Mouse (Mus musculus): ENCODE data around the gene Pttg1ip. TPM values are rescaled to one million over a fixed set of nuclear protein-coding genes. Genes with fewer than 3 reads are reported as not detected.

Pttg1ip gene
- polyA plus RNA-seq, 1 experiment from 2014 or later, result 210 TPM

- Histone ChIP-seq H3K36me3 (ENCODE audit: insufficient read depth, low read length) (peaks cover 21% of the 10 kb centered on the region; the same call in 1 of the 2 replicates), H3K4me2 (ENCODE audit: low read length) (no peak overlapping the region; the same call in 1 of the 2 replicates), H3K4me1 (replicated peaks; ENCODE audit: insufficient read depth, low read length) (peaks cover 10% of the 10 kb centered on the region; the same call in 1 of the 2 replicates), H3K9ac (ENCODE audit: low read depth, low read length) (no peak overlapping the region), H3K4me3 (replicated peaks; ENCODE audit: low read depth, low read length) (no peak overlapping the region), H3K27ac (no peak overlapping the region), H3K9me3 (replicated peaks; ENCODE audit: low read length) (no peaks in the 10 kb centered on the region), H3K27me3 (ENCODE audit: insufficient read depth, low read length) (no peaks in the 10 kb centered on the region)
- WGBS, result 92% methylated on average over 8 of the region's 8 CpGs
- ATAC-seq (replicated peaks; ENCODE audit: low FRiP score, low read depth) (no peak), DNase-seq (ENCODE audit: low spot score) (no peak)
- no peak for TF ChIP-seq CTCF (IDR thresholded peaks at IDR 0.05; ENCODE audit: low read depth)
Measured at GRCm38 (mm10) chr10:77608589-77608988, 27.1 kb downstream of the Pttg1ip start.

- H3K4me1 ChIP-seq (replicated peaks; ENCODE audit: insufficient read depth, low read length), result peaks cover 10% of the 10 kb centered on the region; the same call in 1 of the 2 replicates
- ATAC-seq (replicated peaks; ENCODE audit: low FRiP score, low read depth), result no peak
- H3K27ac ChIP-seq, result no peak overlapping the region
- WGBS, result 91% methylated on average over 8 of the region's 8 CpGs
- H3K9me3 ChIP-seq (replicated peaks; ENCODE audit: low read length), result no peaks in the 10 kb centered on the region
- no peak overlapping the region for H3K9ac ChIP-seq (ENCODE audit: low read depth, low read length)
- no peak for TF ChIP-seq CTCF (IDR thresholded peaks at IDR 0.05; ENCODE audit: low read depth)
- H3K27me3 ChIP-seq (ENCODE audit: insufficient read depth, low read length), result no peaks in the 10 kb centered on the region
- no peak overlapping the region for H3K4me2 ChIP-seq (ENCODE audit: low read length)
- H3K4me3 ChIP-seq (replicated peaks; ENCODE audit: low read depth, low read length), result no peak overlapping the region
- DNase-seq (ENCODE audit: low spot score), result no peak
- H3K36me3 ChIP-seq (ENCODE audit: insufficient read depth, low read length), result peaks cover 28% of the 10 kb centered on the region; the same call in 1 of the 2 replicates
Measured at GRCm38 (mm10) chr10:77610221-77610961, 28.9 kb downstream of the Pttg1ip start.

GRCm38 (mm10) chr10:77613409-77613808 lies 31.9 kb downstream of the Pttg1ip start:
- DNase-seq (ENCODE audit: low spot score) (peak; percentile 79), ATAC-seq (replicated peaks; ENCODE audit: low FRiP score, low read depth) (peak; percentile 49; the same call in 1 of the 2 replicates)
- Histone ChIP-seq H3K4me2 (ENCODE audit: low read length) (no peak overlapping the region), H3K36me3 (ENCODE audit: insufficient read depth, low read length) (peaks cover 52% of the 10 kb centered on the region), H3K4me3 (replicated peaks; ENCODE audit: low read depth, low read length) (no peak overlapping the region), H3K9me3 (replicated peaks; ENCODE audit: low read length) (no peaks in the 10 kb centered on the region), H3K27me3 (ENCODE audit: insufficient read depth, low read length) (no peaks in the 10 kb centered on the region), H3K27ac (peak overlapping the region; percentile 71), H3K9ac (ENCODE audit: low read depth, low read length) (no peak overlapping the region), H3K4me1 (replicated peaks; ENCODE audit: insufficient read depth, low read length) (no peaks in the 10 kb centered on the region)
- no peak for TF ChIP-seq CTCF (IDR thresholded peaks at IDR 0.05; ENCODE audit: low read depth)
- 66% methylated on average over 3 of the region's 3 CpGs for WGBS

GRCm38 (mm10) chr10:77615647-77616046 lies 34.1 kb downstream of the Pttg1ip start:
- 92% methylated on average over 8 of the region's 8 CpGs for WGBS
- no peak for TF ChIP-seq CTCF (IDR thresholded peaks at IDR 0.05; ENCODE audit: low read depth)
- no peak overlapping the region for H3K27ac ChIP-seq
- no peak for DNase-seq (ENCODE audit: low spot score)
- H3K4me1 ChIP-seq (replicated peaks; ENCODE audit: insufficient read depth, low read length), result no peaks in the 10 kb centered on the region
- no peak overlapping the region for H3K4me2 ChIP-seq (ENCODE audit: low read length)
- H3K36me3 ChIP-seq (ENCODE audit: insufficient read depth, low read length), result peaks cover 45% of the 10 kb centered on the region
- H3K27me3 ChIP-seq (ENCODE audit: insufficient read depth, low read length), result no peaks in the 10 kb centered on the region
- H3K9ac ChIP-seq (ENCODE audit: low read depth, low read length), result no peak overlapping the region
- H3K4me3 ChIP-seq (replicated peaks; ENCODE audit: low read depth, low read length), result no peak overlapping the region
- H3K9me3 ChIP-seq (replicated peaks; ENCODE audit: low read length), result no peaks in the 10 kb centered on the region
- no peak for ATAC-seq (replicated peaks; ENCODE audit: low FRiP score, low read depth)

GRCm38 (mm10) chr10:77616166-77616565 lies 34.6 kb downstream of the Pttg1ip start:
- no peak overlapping the region for H3K4me2 ChIP-seq (ENCODE audit: low read length)
- H3K4me1 ChIP-seq (replicated peaks; ENCODE audit: insufficient read depth, low read length), result no peaks in the 10 kb centered on the region
- WGBS, result 94% methylated on average over 9 of the region's 9 CpGs
- TF ChIP-seq CTCF (IDR thresholded peaks at IDR 0.05; ENCODE audit: low read depth), result peak; percentile 22; the same call in 1 of the 2 replicates
- DNase-seq (ENCODE audit: low spot score) (no peak), ATAC-seq (replicated peaks; ENCODE audit: low FRiP score, low read depth) (no peak)
- H3K9ac ChIP-seq (ENCODE audit: low read depth, low read length), result no peak overlapping the region
- H3K9me3 ChIP-seq (replicated peaks; ENCODE audit: low read length), result no peaks in the 10 kb centered on the region
- peaks cover 40% of the 10 kb centered on the region for H3K36me3 ChIP-seq (ENCODE audit: insufficient read depth, low read length)
- H3K4me3 ChIP-seq (replicated peaks; ENCODE audit: low read depth, low read length), result no peak overlapping the region
- H3K27ac ChIP-seq, result no peak overlapping the region
- no peaks in the 10 kb centered on the region for H3K27me3 ChIP-seq (ENCODE audit: insufficient read depth, low read length)

GRCm38 (mm10) chr10:77616926-77617325 lies 35.4 kb downstream of the Pttg1ip start:
- H3K27ac ChIP-seq, result no peak overlapping the region
- no peak for TF ChIP-seq CTCF (IDR thresholded peaks at IDR 0.05; ENCODE audit: low read depth)
- H3K4me1 ChIP-seq (replicated peaks; ENCODE audit: insufficient read depth, low read length), result no peaks in the 10 kb centered on the region
- no peak overlapping the region for H3K9ac ChIP-seq (ENCODE audit: low read depth, low read length)
- no peak overlapping the region for H3K4me3 ChIP-seq (replicated peaks; ENCODE audit: low read depth, low read length)
- 89% methylated on average over 7 of the region's 7 CpGs for WGBS
- no peak for DNase-seq (ENCODE audit: low spot score)
- ATAC-seq (replicated peaks; ENCODE audit: low FRiP score, low read depth), result peak; percentile 45; the same call in 1 of the 2 replicates
- no peaks in the 10 kb centered on the region for H3K9me3 ChIP-seq (replicated peaks; ENCODE audit: low read length)
- H3K27me3 ChIP-seq (ENCODE audit: insufficient read depth, low read length), result no peaks in the 10 kb centered on the region
- no peak overlapping the region for H3K4me2 ChIP-seq (ENCODE audit: low read length)
- peaks cover 36% of the 10 kb centered on the region for H3K36me3 ChIP-seq (ENCODE audit: insufficient read depth, low read length)

All from kidney, postnatal 0 days (tissue).